Mouse (Mus musculus) hindbrain, embryonic 10.5 days (tissue): ENCODE results near the gene Cyp1a1. TPM values are rescaled to one million over a fixed set of nuclear protein-coding genes. Genes with fewer than 3 reads are reported as not detected.
A peak's percentile ranks its signal among the peaks of the same experiment; 100 is the strongest.

Source experiments
- DNase-seq: peaks from one replicate; pipeline ENCODE4 v3.0.0-alpha.2; 2017; ENCODE audit warnings: low spot score
- H3K27ac ChIP-seq: fragments of 300-500 bp; sonication (generic); 2 replicates; pipeline ENCODE4 v1.5.1; 2016; ENCODE audit warnings: mild to moderate bottlenecking, moderate library complexity
- H3K27me3 ChIP-seq: fragments of 300-500 bp; sonication (generic); 2 replicates; pipeline ENCODE4 v1.6.1; 2016; ENCODE audit warnings: mild to moderate bottlenecking; ENCODE audit not compliant: poor library complexity, insufficient read depth, severe bottlenecking
- H3K36me3 ChIP-seq: fragments of 300-500 bp; sonication (generic); 2 replicates; pipeline ENCODE4 v1.6.1; 2016; ENCODE audit warnings: mild to moderate bottlenecking, moderate library complexity
- H3K4me1 ChIP-seq: fragments of 300-500 bp; sonication (generic); replicated peaks from 2 replicates; pipeline ENCODE4 v1.6.1; 2016; ENCODE audit warnings: mild to moderate bottlenecking
- H3K4me3 ChIP-seq: fragments of 300-500 bp; sonication (generic); 2 replicates; pipeline ENCODE4 v1.5.1; 2016; ENCODE audit warnings: mild to moderate bottlenecking, moderate library complexity
- H3K9me3 ChIP-seq: fragments of 300-500 bp; sonication (generic); 2 replicates; pipeline ENCODE4 v1.6.1; 2016; ENCODE audit warnings: mild to moderate bottlenecking, moderate library complexity
- WGBS: fragments of 180-500 bp; shearing (Covaris S2); methylation state at CpG from one replicate; pipeline ENCODE4 v1.1.7; 2016; 5-methylcytosine and 5-hydroxymethylcytosine counted together
- polyA plus RNA-seq: library from polyadenylated mRNA; unstranded; fragments of >200 nt; fragmentation: Nextera tagmentation; extraction: Ambion mirVana; gene quantifications from 2 replicates; pipeline ENCODE4 v1.2.1, GENCODE M21; 2016

Cyp1a1 gene
- polyA plus RNA-seq, 1 experiment from 2014 or later: not detected

- 95% methylated on average over 1 of the region's 1 CpGs for WGBS
- Histone ChIP-seq H3K27ac (no peak overlapping the region), H3K4me1 (no peaks in the 10 kb centered on the region), H3K4me3 (no peak overlapping the region), H3K9me3 (no peaks in the 10 kb centered on the region), H3K27me3 (no peaks in the 10 kb centered on the region), H3K36me3 (peaks cover 77% of the 10 kb centered on the region)
- DNase-seq: no peak
Observed at GRCm38 (mm10) chr9:57722371-57722770, 34.6 kb downstream of the Cyp1a1 start.

GRCm38 (mm10) chr9:57723315-57723715 is 35.6 kb downstream of the Cyp1a1 start:
- H3K27ac ChIP-seq: no peak overlapping the region
- H3K9me3 ChIP-seq: no peaks in the 10 kb centered on the region
- H3K4me3 ChIP-seq: no peak overlapping the region
- WGBS: 81% methylated on average over 5 of the region's 5 CpGs
- no peaks in the 10 kb centered on the region for H3K4me1 ChIP-seq
- peaks cover 78% of the 10 kb centered on the region for H3K36me3 ChIP-seq
- DNase-seq: no peak
- H3K27me3 ChIP-seq: no peaks in the 10 kb centered on the region

- peaks cover 78% of the 10 kb centered on the region for H3K36me3 ChIP-seq
Observed at GRCm38 (mm10) chr9:57723796-57724195, 36.1 kb downstream of the Cyp1a1 start.

GRCm38 (mm10) chr9:57724701-57725100 is 37.0 kb downstream of the Cyp1a1 start:
- Histone ChIP-seq H3K27me3 (no peaks in the 10 kb centered on the region), H3K9me3 (no peaks in the 10 kb centered on the region), H3K4me1 (no peaks in the 10 kb centered on the region), H3K36me3 (peaks cover 78% of the 10 kb centered on the region), H3K27ac (no peak overlapping the region), H3K4me3 (no peak overlapping the region)
- 95% methylated on average over 3 of the region's 3 CpGs for WGBS
- DNase-seq: no peak

More at GRCm38 (mm10) chr9:57723796-57724195, 36.1 kb downstream of the Cyp1a1 start:
- Histone ChIP-seq H3K4me3 (no peak overlapping the region), H3K27me3 (no peaks in the 10 kb centered on the region), H3K9me3 (no peaks in the 10 kb centered on the region), H3K4me1 (no peaks in the 10 kb centered on the region), H3K27ac (no peak overlapping the region)
- WGBS: 90% methylated on average over 5 of the region's 5 CpGs
- DNase-seq: no peak

GRCm38 (mm10) chr9:57728312-57728711 is 40.6 kb downstream of the Cyp1a1 start:
- 91% methylated on average over 1 of the region's 1 CpGs for whole genome bisulfite sequencing
- no peaks in the 10 kb centered on the region for H3K9me3 ChIP-seq
- no peaks in the 10 kb centered on the region for H3K27me3 ChIP-seq
- no peak overlapping the region for H3K27ac ChIP-seq
- no peak for DNase-seq
- no peak overlapping the region for H3K4me3 ChIP-seq
- H3K4me1 ChIP-seq: no peaks in the 10 kb centered on the region
- H3K36me3 ChIP-seq: peaks cover 81% of the 10 kb centered on the region

GRCm38 (mm10) chr9:57733606-57734005 is 45.9 kb downstream of the Cyp1a1 start:
- peaks cover 73% of the 10 kb centered on the region for H3K36me3 ChIP-seq
- no peaks in the 10 kb centered on the region for H3K27me3 ChIP-seq
- 94% methylated on average over 6 of the region's 6 CpGs for WGBS
- no peak overlapping the region for H3K4me3 ChIP-seq
- no peaks in the 10 kb centered on the region for H3K4me1 ChIP-seq
- no peaks in the 10 kb centered on the region for H3K9me3 ChIP-seq
- H3K27ac ChIP-seq: no peak overlapping the region
- DNase-seq: no peak

GRCm38 (mm10) chr9:57739863-57740262 is 52.1 kb downstream of the Cyp1a1 start:
- no peaks in the 10 kb centered on the region for H3K27me3 ChIP-seq
- H3K9me3 ChIP-seq: no peaks in the 10 kb centered on the region
- 90% methylated on average over 5 of the region's 5 CpGs for WGBS
- no peak overlapping the region for H3K27ac ChIP-seq
- H3K4me3 ChIP-seq: no peak overlapping the region
- peaks cover 71% of the 10 kb centered on the region for H3K36me3 ChIP-seq
- H3K4me1 ChIP-seq: no peaks in the 10 kb centered on the region
- no peak for DNase-seq

GRCm38 (mm10) chr9:57744462-57745091 is 56.8 kb downstream of the Cyp1a1 start:
- Histone ChIP-seq H3K36me3 (peaks cover 97% of the 10 kb centered on the region), H3K27me3 (no peaks in the 10 kb centered on the region)
- DNase-seq: peak; percentile 38

GRCm38 (mm10) chr9:57747067-57747466 is 59.3 kb downstream of the Cyp1a1 start:
- Histone ChIP-seq H3K27me3 (no peaks in the 10 kb centered on the region), H3K36me3 (peaks cover 97% of the 10 kb centered on the region), H3K4me1 (no peaks in the 10 kb centered on the region), H3K27ac (no peak overlapping the region), H3K4me3 (no peak overlapping the region), H3K9me3 (no peaks in the 10 kb centered on the region)
- 85% methylated on average over 1 of the region's 1 CpGs for WGBS
- no peak for DNase-seq

More at GRCm38 (mm10) chr9:57744462-57745091, 56.8 kb downstream of the Cyp1a1 start:
- H3K27ac ChIP-seq: no peak overlapping the region
- no peaks in the 10 kb centered on the region for H3K9me3 ChIP-seq
- H3K4me3 ChIP-seq: no peak overlapping the region
- WGBS: 72% methylated on average over 3 of the region's 3 CpGs
- H3K4me1 ChIP-seq: no peaks in the 10 kb centered on the region

- DNase-seq: no peak
- Histone ChIP-seq H3K27me3 (no peaks in the 10 kb centered on the region), H3K4me3 (no peak overlapping the region), H3K9me3 (no peaks in the 10 kb centered on the region), H3K36me3 (peaks cover 97% of the 10 kb centered on the region), H3K27ac (no peak overlapping the region), H3K4me1 (no peaks in the 10 kb centered on the region)
- 94% methylated on average over 6 of the region's 6 CpGs for WGBS
Observed at GRCm38 (mm10) chr9:57748137-57748536, 60.4 kb downstream of the Cyp1a1 start.

- Histone ChIP-seq H3K36me3 (peaks cover 98% of the 10 kb centered on the region), H3K4me3 (no peak overlapping the region), H3K27ac (no peak overlapping the region), H3K27me3 (no peaks in the 10 kb centered on the region), H3K9me3 (no peaks in the 10 kb centered on the region), H3K4me1 (no peaks in the 10 kb centered on the region)
- DNase-seq: no peak
- 78% methylated on average over 1 of the region's 1 CpGs for WGBS
Observed at GRCm38 (mm10) chr9:57748831-57749230, 61.1 kb downstream of the Cyp1a1 start.

GRCm38 (mm10) chr9:57750901-57751300 is 63.2 kb downstream of the Cyp1a1 start:
- DNase-seq: no peak
- Histone ChIP-seq H3K4me1 (no peaks in the 10 kb centered on the region), H3K27me3 (no peaks in the 10 kb centered on the region), H3K27ac (no peak overlapping the region), H3K9me3 (no peaks in the 10 kb centered on the region), H3K4me3 (no peak overlapping the region), H3K36me3 (peaks cover 100% of the 10 kb centered on the region)
- WGBS: 89% methylated on average over 7 of the region's 7 CpGs
